Mouse (Mus musculus) heart, adult 2 months (tissue): Measurements from ENCODE around the gene Bicd2.

Experiments
- CTCF ChIP-seq: fragments of 200-600 bp; IDR thresholded peaks from 2 replicates; pipeline ENCODE4 v1.8.1; 2022; ENCODE audit warnings: antibody characterized with exemption, mild to moderate bottlenecking, moderate library complexity
- EP300 ChIP-seq: fragments of 200-500 bp; IDR thresholded peaks from 2 replicates; pipeline ENCODE4 v1.6.1; 2011; ENCODE audit warnings: low read depth, low read length, control low read depth; ENCODE audit not compliant: insufficient read depth
- POLR2A ChIP-seq: fragments of 200-500 bp; IDR thresholded peaks from 2 replicates; pipeline ENCODE4 v1.6.1; 2011; ENCODE audit warnings: mild to moderate bottlenecking, low read depth, low read length, control low read depth; ENCODE audit not compliant: insufficient read depth

- TF ChIP-seq CTCF = no peak
- TF ChIP-seq EP300 = no peak
- no peak for TF ChIP-seq POLR2A
These were observed 7.1 kb downstream of the Bicd2 start for GRCm38 (mm10) chr13:49348522-49348921.
